Mouse (Mus musculus): ENCODE measurements around the gene Ube2f.

DNA sequence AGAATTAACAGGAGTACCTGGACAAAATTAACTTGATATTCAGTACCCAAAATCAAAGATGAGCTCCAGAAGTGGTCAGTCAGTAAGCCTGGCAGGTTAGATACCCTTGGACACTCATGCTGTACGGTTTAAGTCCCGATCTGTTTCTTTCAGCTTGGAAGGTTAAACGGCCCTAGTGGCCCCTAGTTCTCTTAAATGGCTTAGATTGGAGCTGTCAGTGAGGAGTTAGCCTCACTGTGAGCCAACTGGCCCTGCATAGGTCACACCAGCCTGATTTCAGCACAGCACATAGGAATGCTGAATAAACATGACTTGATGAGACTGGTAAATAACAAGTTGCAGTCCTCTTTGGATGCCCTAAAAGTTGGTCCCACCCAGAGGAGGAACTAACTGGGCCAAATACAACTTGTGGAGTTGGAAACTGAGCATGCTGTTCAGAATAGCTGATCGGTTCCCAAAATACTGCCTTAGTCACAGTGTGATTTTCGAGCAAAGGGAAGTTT lies 1.1 kb downstream of the Ube2f start:
- TF ChIP-seq CTCF (IDR thresholded peaks at IDR 0.05; ENCODE audit: control insufficient read depth, insufficient read depth, low read length) (no peak), POLR2A (IDR thresholded peaks at IDR 0.05; ENCODE audit: borderline replicate concordance, control insufficient read depth, low read depth, low read length) (no peak)
